Mouse (Mus musculus): ENCODE measurements around the gene 1600002K03Rik. TPM values are rescaled to one million over a fixed set of nuclear protein-coding genes. Genes with fewer than 3 reads are reported as not detected.
"Not testable (repeated sequence)": the region's sequence is repeated elsewhere in the genome, so short reads cannot be mapped to it uniquely, and the experiment has no call there.

Gene 1600002K03Rik
- polyA plus RNA-seq, 1 experiment: 18.5 TPM

DNA sequence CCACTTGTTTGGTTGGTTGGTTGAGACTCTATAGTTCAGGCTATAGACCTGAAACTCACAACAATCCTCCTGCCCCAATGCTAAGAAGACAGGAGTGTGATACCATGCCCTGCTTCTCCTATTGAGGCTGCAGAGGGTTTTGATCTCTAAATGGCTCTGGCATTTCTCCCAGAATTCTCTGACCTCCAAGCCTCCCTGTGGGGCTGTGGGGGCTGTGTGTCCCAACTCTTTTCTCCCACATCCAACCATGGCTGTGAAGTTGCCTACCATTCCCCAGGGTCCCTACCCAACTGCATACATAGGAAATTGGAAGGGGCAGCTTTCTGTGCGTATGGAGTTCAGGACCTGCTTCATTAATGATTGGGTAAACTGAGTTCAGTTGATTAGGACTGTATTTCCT is 23.4 kb downstream of the 1600002K03Rik start:
- no peak for TF ChIP-seq POLR2A (IDR thresholded peaks at IDR 0.05; ENCODE audit: borderline replicate concordance, extremely low read depth, insufficient read depth, insufficient read length, poor library complexity, severe bottlenecking)
- TF ChIP-seq CTCF (IDR thresholded peaks at IDR 0.05; ENCODE audit: borderline replicate concordance, extremely low read depth, insufficient read depth, insufficient read length): no peak
- DNase-seq (ENCODE audit: low read depth): no peak

DNA sequence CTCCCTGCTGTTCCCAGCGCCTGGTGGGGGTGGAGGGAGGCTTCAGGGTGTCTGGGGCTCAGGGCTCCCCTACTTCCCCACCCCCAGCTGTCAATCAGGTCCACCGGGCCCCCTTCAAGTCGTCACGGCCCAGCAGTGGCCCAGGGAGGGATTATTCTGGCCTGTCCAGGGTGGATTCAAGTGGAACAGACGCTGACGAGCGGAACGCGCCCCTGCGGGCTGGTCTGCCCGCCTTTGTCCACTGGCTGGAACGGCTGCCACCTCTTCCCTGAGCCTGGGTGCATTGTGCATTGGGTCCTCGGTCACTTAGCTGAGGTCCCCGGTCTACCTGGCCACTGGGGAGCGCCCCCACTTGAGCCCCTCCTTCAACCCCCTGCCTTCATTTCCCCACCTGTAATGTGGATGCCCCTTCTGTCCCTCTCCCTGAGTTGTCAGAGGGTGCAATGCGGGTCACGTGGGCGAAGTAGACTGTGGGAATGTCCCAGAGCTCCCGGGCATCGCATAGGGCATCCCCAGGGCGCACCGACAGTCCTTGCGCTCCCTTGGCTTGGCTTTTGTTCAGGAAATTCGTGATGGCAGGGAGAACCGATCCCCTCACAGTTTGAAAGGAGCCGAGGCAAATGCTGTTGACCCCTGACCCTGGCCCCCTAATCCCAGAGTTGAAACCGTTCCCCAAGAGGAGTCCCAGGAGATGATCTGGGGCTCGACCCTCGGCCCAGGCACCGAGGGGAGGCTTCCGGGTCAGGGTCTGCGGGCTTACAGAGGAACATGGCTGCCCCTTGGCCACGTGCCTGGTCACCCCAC is 24.2 kb downstream of the 1600002K03Rik start:
- TF ChIP-seq POLR2A (IDR thresholded peaks at IDR 0.05; ENCODE audit: borderline replicate concordance, extremely low read depth, insufficient read depth, insufficient read length, poor library complexity, severe bottlenecking) (no peak), CTCF (IDR thresholded peaks at IDR 0.05; ENCODE audit: borderline replicate concordance, extremely low read depth, insufficient read depth, insufficient read length) (no peak)
- DNase-seq (ENCODE audit: low read depth): no peak

DNA sequence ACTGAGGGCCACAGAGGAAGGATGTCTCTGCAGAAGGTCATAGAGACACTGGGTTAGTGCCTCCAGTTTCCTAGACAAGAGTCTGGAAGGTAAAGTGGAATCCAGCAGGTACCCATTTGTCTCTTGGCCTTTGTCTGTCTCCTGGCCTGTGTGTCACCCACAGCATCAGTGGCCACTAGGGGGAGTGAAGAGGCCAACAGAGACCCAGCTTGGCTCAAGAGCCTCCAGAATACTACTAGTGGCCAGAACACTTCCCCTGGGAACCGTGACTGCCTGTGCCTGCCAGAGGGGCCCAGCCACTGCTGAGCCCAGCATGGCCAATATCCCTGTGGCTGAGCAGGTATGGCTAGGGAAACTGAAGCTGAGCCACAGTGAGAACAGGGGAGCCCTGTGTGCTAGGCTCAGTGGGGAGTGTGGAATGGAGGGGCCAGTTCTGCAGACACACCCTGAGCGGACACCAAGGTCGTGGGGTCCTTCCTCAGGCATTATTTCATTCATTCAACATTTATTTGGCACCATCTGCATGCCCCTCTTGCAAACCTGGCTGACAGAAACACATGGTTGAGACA is 26.8 kb downstream of the 1600002K03Rik start:
- peak; percentile 92 for TF ChIP-seq CTCF (IDR thresholded peaks at IDR 0.05; ENCODE audit: borderline replicate concordance, extremely low read depth, insufficient read depth, insufficient read length)
- TF ChIP-seq POLR2A (IDR thresholded peaks at IDR 0.05; ENCODE audit: borderline replicate concordance, extremely low read depth, insufficient read depth, insufficient read length, poor library complexity, severe bottlenecking): no peak
- peak; percentile 89 for DNase-seq (ENCODE audit: low read depth)

DNA sequence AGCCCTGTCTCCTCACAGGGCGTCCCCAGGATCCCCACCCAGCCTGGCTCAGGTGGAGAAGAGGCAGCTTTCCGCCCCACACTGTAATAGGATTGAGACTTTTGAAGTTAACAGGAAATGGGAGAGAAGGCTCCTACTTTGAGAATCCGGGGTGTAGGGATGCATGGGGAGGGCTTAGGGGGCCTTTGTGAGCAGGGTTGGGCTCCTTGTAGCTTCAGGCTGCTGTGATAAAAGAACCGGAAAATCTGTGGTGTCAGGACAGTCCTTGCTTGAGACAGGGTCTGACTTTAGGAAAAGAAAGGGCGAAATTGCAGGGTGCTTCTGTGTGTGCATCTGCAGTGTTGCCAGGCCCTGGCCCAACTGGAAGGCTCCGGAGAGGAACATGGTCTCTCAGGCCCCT is 27.7 kb downstream of the 1600002K03Rik start:
- DNase-seq (ENCODE audit: low read depth): no peak
- TF ChIP-seq POLR2A (IDR thresholded peaks at IDR 0.05; ENCODE audit: borderline replicate concordance, extremely low read depth, insufficient read depth, insufficient read length, poor library complexity, severe bottlenecking) (no peak), CTCF (IDR thresholded peaks at IDR 0.05; ENCODE audit: borderline replicate concordance, extremely low read depth, insufficient read depth, insufficient read length) (no peak)

DNA sequence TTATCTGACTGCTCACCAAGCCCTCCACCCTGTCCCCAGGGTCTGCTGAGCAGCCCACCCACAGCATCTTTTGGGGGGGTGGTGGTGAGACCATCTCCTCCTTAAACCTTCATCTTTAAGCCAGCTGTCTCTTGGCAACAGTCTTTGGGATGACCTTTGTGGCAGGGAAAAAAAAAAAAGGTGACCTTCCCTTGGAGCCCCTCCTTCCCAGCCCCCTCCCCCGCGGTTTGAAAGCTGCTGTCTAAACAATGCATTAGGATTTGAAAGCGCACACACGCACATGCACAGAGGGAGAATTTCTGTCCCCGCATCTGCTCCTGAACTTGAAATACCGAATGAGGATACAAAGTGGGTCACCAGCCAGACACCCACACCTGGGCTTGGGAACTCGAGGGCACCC is 31.3 kb downstream of the 1600002K03Rik start:
- peak; percentile 51 for DNase-seq (ENCODE audit: low read depth)
- TF ChIP-seq POLR2A (IDR thresholded peaks at IDR 0.05; ENCODE audit: borderline replicate concordance, extremely low read depth, insufficient read depth, insufficient read length, poor library complexity, severe bottlenecking) (no peak), CTCF (IDR thresholded peaks at IDR 0.05; ENCODE audit: borderline replicate concordance, extremely low read depth, insufficient read depth, insufficient read length) (no peak)

DNA sequence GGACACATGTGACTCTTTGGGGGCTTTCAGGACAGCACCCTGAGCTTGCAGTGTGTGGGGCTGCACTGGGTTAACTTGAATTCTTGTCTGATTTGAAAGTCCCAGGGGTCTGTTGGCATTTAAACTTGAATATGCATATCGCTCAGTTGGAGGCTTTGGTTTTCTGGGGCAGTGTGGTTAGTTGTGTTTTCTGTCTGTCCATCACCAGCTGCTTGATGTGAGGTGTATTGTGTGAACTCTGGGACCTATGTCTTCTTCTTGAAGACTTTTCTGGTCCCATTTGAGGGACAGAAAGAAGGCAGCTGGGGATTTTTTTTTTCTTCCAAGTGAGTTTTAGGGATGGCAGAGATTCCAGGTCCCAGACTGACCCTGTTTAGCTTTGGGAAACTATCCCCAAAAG is 34.5 kb downstream of the 1600002K03Rik start:
- no peak for TF ChIP-seq CTCF (IDR thresholded peaks at IDR 0.05; ENCODE audit: borderline replicate concordance, extremely low read depth, insufficient read depth, insufficient read length)
- no peak for TF ChIP-seq POLR2A (IDR thresholded peaks at IDR 0.05; ENCODE audit: borderline replicate concordance, extremely low read depth, insufficient read depth, insufficient read length, poor library complexity, severe bottlenecking)
- DNase-seq (ENCODE audit: low read depth): no peak

DNA sequence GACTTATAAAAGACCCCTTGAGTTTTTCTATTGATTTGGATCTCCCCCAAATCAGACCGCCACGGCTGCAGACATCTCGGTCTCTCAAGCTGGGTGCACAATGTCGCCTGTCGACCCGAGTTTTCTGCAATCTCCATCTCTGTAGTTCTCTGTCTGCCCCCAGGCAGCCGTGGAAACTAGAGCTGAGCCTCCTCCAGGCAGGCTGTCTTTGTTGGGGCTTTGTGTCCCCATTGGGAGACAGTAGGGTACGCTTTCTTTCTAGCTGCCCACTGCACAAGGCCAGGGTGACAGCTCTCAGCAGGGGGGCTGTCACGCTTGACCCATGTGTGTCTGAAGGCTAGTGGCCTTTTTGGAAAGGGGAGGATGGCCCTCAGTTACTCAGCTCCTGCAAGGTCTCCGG is 34.9 kb downstream of the 1600002K03Rik start:
- TF ChIP-seq POLR2A (IDR thresholded peaks at IDR 0.05; ENCODE audit: borderline replicate concordance, extremely low read depth, insufficient read depth, insufficient read length, poor library complexity, severe bottlenecking): no peak
- no peak for TF ChIP-seq CTCF (IDR thresholded peaks at IDR 0.05; ENCODE audit: borderline replicate concordance, extremely low read depth, insufficient read depth, insufficient read length)
- DNase-seq (ENCODE audit: low read depth): peak; percentile 67

DNA sequence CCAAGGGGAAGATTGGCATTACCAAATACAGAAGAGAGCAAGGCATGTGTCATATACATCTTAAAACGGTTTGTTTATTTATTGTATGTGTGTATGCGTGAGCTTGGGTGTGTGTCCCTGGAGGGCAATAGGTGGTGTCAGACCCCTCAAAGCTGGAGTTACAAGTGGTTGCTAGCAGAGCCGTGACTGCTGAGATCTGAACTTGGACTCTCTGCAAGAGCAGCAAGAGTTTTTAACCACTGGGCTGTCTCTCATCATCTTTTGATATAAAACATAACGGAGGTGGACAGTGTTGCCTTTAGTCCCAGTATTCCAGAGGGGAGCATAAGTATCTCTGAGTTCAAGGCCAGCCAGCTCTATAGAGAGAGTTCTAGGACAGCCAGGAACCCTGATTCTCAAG is 35.5 kb downstream of the 1600002K03Rik start:
- DNase-seq (ENCODE audit: low read depth): no peak
- TF ChIP-seq POLR2A (IDR thresholded peaks at IDR 0.05; ENCODE audit: borderline replicate concordance, extremely low read depth, insufficient read depth, insufficient read length, poor library complexity, severe bottlenecking): no peak
- no peak for TF ChIP-seq CTCF (IDR thresholded peaks at IDR 0.05; ENCODE audit: borderline replicate concordance, extremely low read depth, insufficient read depth, insufficient read length)

DNA sequence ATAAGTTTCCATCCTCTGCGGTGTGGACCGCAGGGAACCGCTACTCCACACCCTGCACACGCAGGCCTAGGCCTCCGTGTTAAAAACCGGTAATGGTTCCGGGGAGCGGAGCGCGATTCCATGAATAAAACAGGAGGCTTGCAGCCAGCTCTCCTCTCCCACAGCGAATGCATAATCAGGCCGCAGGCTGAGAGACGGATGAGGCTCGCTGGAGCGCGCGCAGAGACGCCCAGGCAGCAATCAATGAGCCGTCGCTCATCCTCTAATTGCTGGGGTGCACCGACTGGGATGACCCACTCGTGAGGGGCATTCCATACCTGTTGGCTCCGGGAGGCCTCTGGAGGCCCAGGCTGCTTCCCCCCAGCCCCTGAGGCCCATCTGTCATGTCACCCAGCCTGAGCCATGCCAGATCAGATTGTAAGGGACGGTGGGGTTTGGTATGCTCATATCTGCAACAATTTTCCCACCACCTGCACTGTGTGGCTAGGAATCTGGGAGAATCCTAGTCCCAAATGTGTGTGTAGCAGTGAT is 36.2 kb downstream of the 1600002K03Rik start:
- DNase-seq (ENCODE audit: low read depth): peak; percentile 86
- TF ChIP-seq CTCF (IDR thresholded peaks at IDR 0.05; ENCODE audit: borderline replicate concordance, extremely low read depth, insufficient read depth, insufficient read length) (no peak), POLR2A (IDR thresholded peaks at IDR 0.05; ENCODE audit: borderline replicate concordance, extremely low read depth, insufficient read depth, insufficient read length, poor library complexity, severe bottlenecking) (no peak)

DNA sequence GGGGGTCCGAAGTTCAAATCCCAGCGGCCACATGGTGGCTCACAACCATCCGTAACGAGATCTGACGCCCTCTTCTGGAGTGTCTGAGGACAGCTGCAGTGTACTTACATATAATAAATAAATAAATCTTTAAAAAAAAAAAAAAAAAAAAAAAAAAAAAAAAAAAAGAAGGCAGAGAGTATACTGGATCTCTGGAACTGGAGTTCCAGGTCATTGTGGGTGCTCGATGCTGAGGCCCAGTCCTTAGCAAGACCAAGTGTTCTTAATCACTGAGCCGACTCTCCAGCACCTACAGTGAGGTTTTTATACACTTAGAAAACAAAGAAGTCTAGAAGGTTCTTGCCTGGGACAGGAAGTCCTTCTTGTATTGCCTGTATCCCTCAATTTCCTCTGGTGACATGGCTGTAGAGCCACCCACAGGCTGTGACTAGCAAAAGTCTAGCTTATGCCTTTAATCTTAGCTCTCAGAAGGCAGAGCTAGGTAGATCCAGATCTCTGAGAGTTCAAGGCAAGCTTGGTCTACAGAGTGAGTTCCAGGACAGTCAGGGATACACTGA is 38.9 kb downstream of the 1600002K03Rik start:
- not testable (repeated sequence) for DNase-seq (ENCODE audit: low read depth)

DNA sequence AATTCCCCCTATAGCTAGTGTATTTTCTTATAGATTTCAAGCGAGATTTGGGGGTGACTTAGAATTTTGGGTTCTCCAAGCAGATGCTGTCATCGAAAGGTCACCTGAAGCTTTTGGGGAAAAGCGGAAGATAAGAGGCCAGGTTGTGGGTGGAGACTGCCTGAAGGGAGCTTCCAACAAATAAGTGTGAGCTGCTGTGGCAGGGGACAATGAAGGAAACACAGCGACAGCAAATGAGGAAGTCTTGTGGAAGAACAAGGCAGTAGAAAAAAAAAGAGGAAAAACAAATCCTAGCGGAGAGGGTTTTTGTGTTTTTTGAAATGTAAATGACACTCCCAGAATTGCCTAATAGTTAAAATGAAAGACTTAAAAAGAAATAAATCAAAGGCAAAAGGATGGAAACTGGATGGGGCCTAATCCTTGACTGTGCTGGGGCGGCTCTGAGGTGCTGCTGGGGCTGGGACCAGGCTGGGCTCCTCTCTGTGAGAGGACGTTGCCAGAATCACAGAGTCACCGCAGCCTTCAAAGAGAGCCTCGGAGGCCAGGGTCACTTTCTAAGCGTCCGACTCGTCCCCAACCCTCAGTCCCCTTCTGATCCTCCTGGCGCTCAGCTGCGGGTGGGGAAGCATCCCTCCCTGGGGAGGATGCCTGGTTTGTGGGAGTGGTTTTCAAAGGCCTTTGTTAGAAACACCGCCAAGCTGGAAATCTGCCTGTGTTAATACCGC is 42.5 kb downstream of the 1600002K03Rik start:
- no peak for TF ChIP-seq CTCF (IDR thresholded peaks at IDR 0.05; ENCODE audit: borderline replicate concordance, extremely low read depth, insufficient read depth, insufficient read length)
- no peak for TF ChIP-seq POLR2A (IDR thresholded peaks at IDR 0.05; ENCODE audit: borderline replicate concordance, extremely low read depth, insufficient read depth, insufficient read length, poor library complexity, severe bottlenecking)
- DNase-seq (ENCODE audit: low read depth): no peak

All from brain, embryonic 14.5 days (tissue).